Mouse (Mus musculus): ENCODE data around the gene Btnl10. TPM values are rescaled to one million over a fixed set of nuclear protein-coding genes. Genes with fewer than 3 reads are reported as not detected.
"Not testable (repeated sequence)": the region's sequence is repeated elsewhere in the genome, so short reads cannot be mapped to it uniquely, and the experiment has no call there.

Btnl10 gene
- total RNA-seq, 2 experiments from 2014 or later, result not detected

- DNase-seq (ENCODE audit: low spot score in 2 of 2), result no peak
Measured at GRCm38 (mm10) chr11:58929641-58930040, 11.9 kb downstream of the Btnl10 start.

GRCm38 (mm10) chr11:58930254-58930653, 12.5 kb downstream of the Btnl10 start:
- DNase-seq (ENCODE audit: low spot score in 2 of 2), result no peak

GRCm38 (mm10) chr11:58931576-58931975, 13.9 kb downstream of the Btnl10 start:
- no peak for DNase-seq (ENCODE audit: low spot score in 2 of 2)

- DNase-seq (ENCODE audit: low spot score in 2 of 2), result no peak
Measured at GRCm38 (mm10) chr11:58937909-58938308, 20.2 kb downstream of the Btnl10 start.

- DNase-seq (ENCODE audit: low spot score in 2 of 2), result peak; percentile 91 to 94
Measured at GRCm38 (mm10) chr11:58938322-58939087, 20.8 kb downstream of the Btnl10 start, which contains the start of gene Rnf187. Gene Rnf187, minus strand, starts transcription at chr11:58938916.

- DNase-seq (ENCODE audit: low spot score in 2 of 2), result no peak
Measured at GRCm38 (mm10) chr11:58939088-58939439, 21.4 kb downstream of the Btnl10 start.

GRCm38 (mm10) chr11:58944136-58944535, 26.4 kb downstream of the Btnl10 start:
- DNase-seq (ENCODE audit: low spot score in 2 of 2), result no peak

GRCm38 (mm10) chr11:58947306-58947705, 29.6 kb downstream of the Btnl10 start:
- DNase-seq (ENCODE audit: low spot score in 2 of 2), result no peak

- DNase-seq (ENCODE audit: low spot score in 2 of 2), result peak; percentile 64 to 70
Measured at GRCm38 (mm10) chr11:58947798-58948528, 30.3 kb downstream of the Btnl10 start.

- DNase-seq (ENCODE audit: low spot score in 2 of 2), result peak; percentile 75
Measured at GRCm38 (mm10) chr11:58948542-58949479, 31.1 kb downstream of the Btnl10 start, which contains the start of gene Hist3h2ba. Gene Hist3h2ba, plus strand, starts transcription at chr11:58948920.

GRCm38 (mm10) chr11:58949480-58950431, 32.0 kb downstream of the Btnl10 start:
- DNase-seq (ENCODE audit: low spot score in 2 of 2), result peak; percentile 66 to 70

GRCm38 (mm10) chr11:58951210-58951609, 33.5 kb downstream of the Btnl10 start:
- DNase-seq (ENCODE audit: low spot score in 2 of 2), result no peak

GRCm38 (mm10) chr11:58953351-58954169, 35.9 kb downstream of the Btnl10 start:
- DNase-seq (ENCODE audit: low spot score in 2 of 2), result peak in 1 of 2 experiments; percentile 25

GRCm38 (mm10) chr11:58954170-58954419, 36.4 kb downstream of the Btnl10 start:
- DNase-seq (ENCODE audit: low spot score in 2 of 2), result not testable (repeated sequence)

- DNase-seq (ENCODE audit: low spot score in 2 of 2), result peak; percentile 80 to 83
Measured at GRCm38 (mm10) chr11:58954420-58955142, 36.9 kb downstream of the Btnl10 start, which contains the start of the genes Hist3h2a and Trim17. Gene Hist3h2a, plus strand, starts transcription at chr11:58954685. Gene Trim17, plus strand, starts transcription at chr11:58954685.

GRCm38 (mm10) chr11:58955143-58955867, 37.6 kb downstream of the Btnl10 start:
- DNase-seq (ENCODE audit: low spot score in 2 of 2), result no peak

- no peak for DNase-seq (ENCODE audit: low spot score in 2 of 2)
Measured at GRCm38 (mm10) chr11:58955868-58956257, 38.2 kb downstream of the Btnl10 start.
